Mouse (Mus musculus) MEL-GATA-1-ER (cell line): ENCODE measurements around the gene Gtf2h5.

Experiments used
- DNase-seq: peaks from one replicate; pipeline ENCODE4 v3.0.0-alpha.2; 2012; ENCODE audit warnings: low read depth; ENCODE audit errors: extremely low read depth

Gtf2h5 gene

GRCm38 (mm10) chr17:6079287-6080122 lies at the start of gene Gtf2h5, which contains the start of gene Serac1:
Gene Gtf2h5, plus strand, starts transcription at chr17:6079786.
Gene Serac1, minus strand, starts transcription at chr17:6079741.
- peak; percentile 73 for DNase-seq

- DNase-seq, result no peak
Observed at GRCm38 (mm10) chr17:6035661-6036060, 43.9 kb upstream of the Gtf2h5 start.

GRCm38 (mm10) chr17:6036458-6036857 lies 43.1 kb upstream of the Gtf2h5 start:
- no peak for DNase-seq

- DNase-seq, result no peak
Observed at GRCm38 (mm10) chr17:6036872-6037271, 42.7 kb upstream of the Gtf2h5 start.

GRCm38 (mm10) chr17:6037507-6037906 lies 42.1 kb upstream of the Gtf2h5 start:
- DNase-seq, result no peak

GRCm38 (mm10) chr17:6052801-6053200 lies 26.8 kb upstream of the Gtf2h5 start:
- no peak for DNase-seq

- DNase-seq, result peak; percentile 71
Observed at GRCm38 (mm10) chr17:6054934-6055355, 24.6 kb upstream of the Gtf2h5 start.

- DNase-seq, result no peak
Observed at GRCm38 (mm10) chr17:6062793-6063192, 16.8 kb upstream of the Gtf2h5 start.

GRCm38 (mm10) chr17:6063532-6063931 lies 16.1 kb upstream of the Gtf2h5 start:
- no peak for DNase-seq

GRCm38 (mm10) chr17:6066021-6066420 lies 13.6 kb upstream of the Gtf2h5 start:
- DNase-seq, result no peak

GRCm38 (mm10) chr17:6067613-6068012 lies 12.0 kb upstream of the Gtf2h5 start:
- no peak for DNase-seq

GRCm38 (mm10) chr17:6069866-6070265 lies 9.7 kb upstream of the Gtf2h5 start:
- DNase-seq, result no peak

- no peak for DNase-seq
Observed at GRCm38 (mm10) chr17:6073405-6073804, 6.2 kb upstream of the Gtf2h5 start.

GRCm38 (mm10) chr17:6083323-6083890 lies 3.8 kb downstream of the Gtf2h5 start:
- no peak for DNase-seq

GRCm38 (mm10) chr17:6091604-6092003 lies 12.0 kb downstream of the Gtf2h5 start:
- DNase-seq, result no peak

- DNase-seq, result no peak
Observed at GRCm38 (mm10) chr17:6095579-6095978, 16.0 kb downstream of the Gtf2h5 start.

- DNase-seq, result no peak
Observed at GRCm38 (mm10) chr17:6097884-6098283, 18.3 kb downstream of the Gtf2h5 start.

GRCm38 (mm10) chr17:6102287-6102686 lies 22.7 kb downstream of the Gtf2h5 start:
- no peak for DNase-seq

GRCm38 (mm10) chr17:6103566-6103965 lies 24.0 kb downstream of the Gtf2h5 start:
- no peak for DNase-seq

- peak; percentile 70 for DNase-seq
Observed at GRCm38 (mm10) chr17:6106361-6107014, 26.9 kb downstream of the Gtf2h5 start, which contains the start of gene Tulp4. Gene Tulp4, plus strand, starts transcription at chr17:6106437.

- no peak for DNase-seq
Observed at GRCm38 (mm10) chr17:6107015-6107601, 27.5 kb downstream of the Gtf2h5 start.

- DNase-seq, result no peak
Observed at GRCm38 (mm10) chr17:6108175-6108574, 28.6 kb downstream of the Gtf2h5 start.
